Mouse (Mus musculus): ENCODE results near the gene Tas2r135. TPM values are rescaled to one million over a fixed set of nuclear protein-coding genes. Genes with fewer than 3 reads are reported as not detected.

Tas2r135 gene
- polyA plus RNA-seq, 1 experiment from 2014 or later = not detected

- no peak overlapping the region for H3K4me3 ChIP-seq
- no peak overlapping the region for H3K27ac ChIP-seq
- no peak for DNase-seq (ENCODE audit: low spot score)
- no peaks in the 10 kb centered on the region for H3K9me3 ChIP-seq
- H3K27me3 ChIP-seq (ENCODE audit: insufficient read depth, poor library complexity, severe bottlenecking) = peaks cover 23% of the 10 kb centered on the region
- H3K36me3 ChIP-seq = no peaks in the 10 kb centered on the region
- WGBS = 79% methylated on average over 5 of the region's 5 CpGs
- peaks cover 35% of the 10 kb centered on the region for H3K4me1 ChIP-seq (replicated peaks)
These were observed 28.0 kb upstream of the Tas2r135 start for GRCm38 (mm10) chr6:42377280-42377679.

- WGBS = 45% methylated on average over 3 of the region's 3 CpGs
- no peak for DNase-seq (ENCODE audit: low spot score)
- Histone ChIP-seq H3K36me3 (no peaks in the 10 kb centered on the region), H3K9me3 (no peaks in the 10 kb centered on the region), H3K27ac (no peak overlapping the region), H3K4me1 (replicated peaks) (peaks cover 16% of the 10 kb centered on the region; the same call in 1 of the 2 replicates), H3K4me3 (no peak overlapping the region), H3K27me3 (ENCODE audit: insufficient read depth, poor library complexity, severe bottlenecking) (peaks cover 15% of the 10 kb centered on the region; the same call in 1 of the 2 replicates)
These were observed 25.7 kb upstream of the Tas2r135 start for GRCm38 (mm10) chr6:42379551-42379950.

- H3K36me3 ChIP-seq = no peaks in the 10 kb centered on the region
- no peak for DNase-seq (ENCODE audit: low spot score)
- H3K9me3 ChIP-seq = no peaks in the 10 kb centered on the region
- H3K4me3 ChIP-seq = no peak overlapping the region
- peaks cover 14% of the 10 kb centered on the region; the same call in 1 of the 2 replicates for H3K4me1 ChIP-seq (replicated peaks)
- peak overlapping the region; percentile 35; the same call in 1 of the 2 replicates for H3K27ac ChIP-seq
- WGBS = 4% methylated on average over 8 of the region's 8 CpGs
- H3K27me3 ChIP-seq (ENCODE audit: insufficient read depth, poor library complexity, severe bottlenecking) = 0 out of 2 replicates have a peak, but pooled peaks cover 8% of the 10 kb centered on the region
These were observed 24.7 kb upstream of the Tas2r135 start for GRCm38 (mm10) chr6:42380416-42381144.

GRCm38 (mm10) chr6:42381221-42381620 lies 24.0 kb upstream of the Tas2r135 start:
- 32% methylated on average over 2 of the region's 2 CpGs for WGBS
- no peaks in the 10 kb centered on the region for H3K36me3 ChIP-seq
- no peak overlapping the region for H3K4me3 ChIP-seq

GRCm38 (mm10) chr6:42381916-42382381 lies 23.3 kb upstream of the Tas2r135 start:
- Histone ChIP-seq H3K27me3 (ENCODE audit: insufficient read depth, poor library complexity, severe bottlenecking) (0 out of 2 replicates have a peak, but pooled peaks cover 4% of the 10 kb centered on the region), H3K9me3 (no peaks in the 10 kb centered on the region), H3K27ac (0 out of 2 replicates have a peak overlapping the region, but pooled peaks have one; percentile 18), H3K4me3 (no peak overlapping the region), H3K4me1 (replicated peaks) (peaks cover 14% of the 10 kb centered on the region; the same call in 1 of the 2 replicates), H3K36me3 (no peaks in the 10 kb centered on the region)
- DNase-seq (ENCODE audit: low spot score) = no peak
- 64% methylated on average over 9 of the region's 9 CpGs for WGBS

More at GRCm38 (mm10) chr6:42381221-42381620, 24.0 kb upstream of the Tas2r135 start:
- Histone ChIP-seq H3K27me3 (ENCODE audit: insufficient read depth, poor library complexity, severe bottlenecking) (0 out of 2 replicates have a peak, but pooled peaks cover 8% of the 10 kb centered on the region), H3K4me1 (replicated peaks) (peaks cover 14% of the 10 kb centered on the region; the same call in 1 of the 2 replicates), H3K9me3 (no peaks in the 10 kb centered on the region), H3K27ac (no peak overlapping the region)
- DNase-seq (ENCODE audit: low spot score) = no peak

- 90% methylated on average over 5 of the region's 5 CpGs for WGBS
- Histone ChIP-seq H3K27ac (no peak overlapping the region), H3K4me3 (no peak overlapping the region), H3K9me3 (no peaks in the 10 kb centered on the region), H3K27me3 (ENCODE audit: insufficient read depth, poor library complexity, severe bottlenecking) (0 out of 2 replicates have a peak, but pooled peaks cover 4% of the 10 kb centered on the region), H3K36me3 (no peaks in the 10 kb centered on the region), H3K4me1 (replicated peaks) (peaks cover 14% of the 10 kb centered on the region; the same call in 1 of the 2 replicates)
- DNase-seq (ENCODE audit: low spot score) = no peak
These were observed 21.9 kb upstream of the Tas2r135 start for GRCm38 (mm10) chr6:42383360-42383759.

- no peak for DNase-seq (ENCODE audit: low spot score)
- WGBS = 81% methylated on average over 4 of the region's 4 CpGs
- H3K36me3 ChIP-seq = no peaks in the 10 kb centered on the region
- H3K4me1 ChIP-seq (replicated peaks) = peaks cover 12% of the 10 kb centered on the region; the same call in 1 of the 2 replicates
- no peak overlapping the region for H3K4me3 ChIP-seq
- no peaks in the 10 kb centered on the region for H3K27me3 ChIP-seq (ENCODE audit: insufficient read depth, poor library complexity, severe bottlenecking)
- H3K27ac ChIP-seq = no peak overlapping the region
- H3K9me3 ChIP-seq = no peaks in the 10 kb centered on the region
These were observed 19.6 kb upstream of the Tas2r135 start for GRCm38 (mm10) chr6:42385635-42386034.

- no peaks in the 10 kb centered on the region for H3K27me3 ChIP-seq (ENCODE audit: insufficient read depth, poor library complexity, severe bottlenecking)
- H3K4me1 ChIP-seq (replicated peaks) = no peaks in the 10 kb centered on the region
- H3K9me3 ChIP-seq = no peaks in the 10 kb centered on the region
- 52% methylated on average over 2 of the region's 2 CpGs for WGBS
- no peaks in the 10 kb centered on the region for H3K36me3 ChIP-seq
- H3K4me3 ChIP-seq = no peak overlapping the region
- H3K27ac ChIP-seq = no peak overlapping the region
- no peak for DNase-seq (ENCODE audit: low spot score)
These were observed 13.4 kb upstream of the Tas2r135 start for GRCm38 (mm10) chr6:42391796-42392330.

GRCm38 (mm10) chr6:42395960-42396809 lies 9.0 kb upstream of the Tas2r135 start:
- Histone ChIP-seq H3K36me3 (no peaks in the 10 kb centered on the region), H3K4me3 (no peak overlapping the region), H3K9me3 (no peaks in the 10 kb centered on the region), H3K27ac (no peak overlapping the region), H3K4me1 (replicated peaks) (no peaks in the 10 kb centered on the region), H3K27me3 (ENCODE audit: insufficient read depth, poor library complexity, severe bottlenecking) (no peaks in the 10 kb centered on the region)
- WGBS = 84% methylated on average over 9 of the region's 9 CpGs
- DNase-seq (ENCODE audit: low spot score) = no peak

- no peak overlapping the region for H3K4me3 ChIP-seq
- DNase-seq (ENCODE audit: low spot score) = no peak
- H3K27me3 ChIP-seq (ENCODE audit: insufficient read depth, poor library complexity, severe bottlenecking) = no peaks in the 10 kb centered on the region
- no peaks in the 10 kb centered on the region for H3K36me3 ChIP-seq
- no peak overlapping the region for H3K27ac ChIP-seq
- WGBS = 82% methylated on average over 3 of the region's 3 CpGs
- H3K4me1 ChIP-seq (replicated peaks) = no peaks in the 10 kb centered on the region
- no peaks in the 10 kb centered on the region for H3K9me3 ChIP-seq
These were observed 8.1 kb upstream of the Tas2r135 start for GRCm38 (mm10) chr6:42397041-42397657.

- H3K9me3 ChIP-seq = no peaks in the 10 kb centered on the region
- WGBS = 92% methylated on average over 3 of the region's 3 CpGs
- H3K27ac ChIP-seq = no peak overlapping the region
- no peaks in the 10 kb centered on the region for H3K27me3 ChIP-seq (ENCODE audit: insufficient read depth, poor library complexity, severe bottlenecking)
- no peaks in the 10 kb centered on the region for H3K4me1 ChIP-seq (replicated peaks)
- no peak overlapping the region for H3K4me3 ChIP-seq
- DNase-seq (ENCODE audit: low spot score) = no peak
- no peaks in the 10 kb centered on the region for H3K36me3 ChIP-seq
These were observed 6.9 kb upstream of the Tas2r135 start for GRCm38 (mm10) chr6:42398285-42398684.

- H3K4me3 ChIP-seq = no peak overlapping the region
- H3K4me1 ChIP-seq (replicated peaks) = no peaks in the 10 kb centered on the region
- no peaks in the 10 kb centered on the region for H3K27me3 ChIP-seq (ENCODE audit: insufficient read depth, poor library complexity, severe bottlenecking)
- H3K36me3 ChIP-seq = no peaks in the 10 kb centered on the region
- WGBS = 96% methylated on average over 1 of the region's 1 CpGs
- no peaks in the 10 kb centered on the region for H3K9me3 ChIP-seq
- DNase-seq (ENCODE audit: low spot score) = no peak
- H3K27ac ChIP-seq = no peak overlapping the region
These were observed 6.2 kb upstream of the Tas2r135 start for GRCm38 (mm10) chr6:42398998-42399397.
